Mouse (Mus musculus) adrenal gland, postnatal 36 days (tissue): ENCODE measurements around the gene Prdm10. TPM values are rescaled to one million over a fixed set of nuclear protein-coding genes. Genes with fewer than 3 reads are reported as not detected.

Source experiments
- DNase-seq, 2 experiments: peaks; one replicate each; pipeline ENCODE4 v3.0.0; 2021; ENCODE audit warnings: mixed read lengths in 1 of 2
- long read RNA-seq, 2 experiments: library from polyadenylated mRNA; stranded (forward); transcript quantifications; one replicate each; pipeline ENCODE4 v2.0.0; 2021; ENCODE audit warnings: borderline sequencing depth in 2 of 2
- total RNA-seq, 2 experiments: library from RNA; stranded (reverse); gene quantifications; 2 replicates each; pipeline ENCODE4 v1.2.3; 2021

Gene Prdm10
- total RNA-seq, result 1 to 10 TPM; 9.1 to 9.7 TPM
- long read RNA-seq, experiment 1, partial matches to known transcripts, result 2 of 9 reads
- long read RNA-seq, experiment 1, other reads (novel, unspliced or antisense), result 7 of 9 reads
- long read RNA-seq, experiment 2, partial matches to known transcripts, result 0 of 5 reads
- long read RNA-seq, experiment 2, other reads (novel, unspliced or antisense), result 5 of 5 reads

DNA sequence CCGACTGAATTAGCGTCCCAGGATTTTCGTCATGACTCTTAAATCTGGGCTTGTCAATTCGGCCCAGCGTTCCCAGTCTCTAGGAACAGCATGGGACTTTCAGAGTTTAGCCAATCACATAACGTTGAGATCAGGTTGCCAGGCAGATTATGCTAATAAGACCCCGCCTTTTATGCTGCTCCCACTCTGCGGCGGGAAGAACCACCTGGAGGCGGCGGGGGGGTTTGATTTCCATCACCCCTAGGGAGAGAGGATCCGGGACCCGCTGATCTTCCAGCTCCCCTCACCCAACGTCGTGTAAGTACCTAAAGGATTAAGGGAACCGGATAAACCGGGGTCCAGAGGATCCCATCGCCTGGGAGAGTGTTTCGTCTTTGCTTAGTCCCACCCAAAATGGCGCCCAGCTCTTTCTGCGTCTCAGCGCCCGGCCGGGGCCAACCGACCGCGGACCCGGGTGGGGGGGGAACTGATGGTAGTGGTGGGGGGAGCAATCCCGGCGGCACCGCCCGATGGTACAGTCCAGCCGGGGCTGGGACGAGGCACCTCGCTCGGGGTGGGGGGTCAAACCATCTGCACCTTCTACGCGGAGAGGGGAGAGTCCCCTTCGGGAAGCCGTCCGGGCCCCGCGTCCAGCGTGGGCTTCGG is at the start of gene Prdm10:
Gene Prdm10 (plus strand): TSS at position 173 of the 645 bp plus-strand sequence.
- peak; percentile 96 to 97 for DNase-seq

DNA sequence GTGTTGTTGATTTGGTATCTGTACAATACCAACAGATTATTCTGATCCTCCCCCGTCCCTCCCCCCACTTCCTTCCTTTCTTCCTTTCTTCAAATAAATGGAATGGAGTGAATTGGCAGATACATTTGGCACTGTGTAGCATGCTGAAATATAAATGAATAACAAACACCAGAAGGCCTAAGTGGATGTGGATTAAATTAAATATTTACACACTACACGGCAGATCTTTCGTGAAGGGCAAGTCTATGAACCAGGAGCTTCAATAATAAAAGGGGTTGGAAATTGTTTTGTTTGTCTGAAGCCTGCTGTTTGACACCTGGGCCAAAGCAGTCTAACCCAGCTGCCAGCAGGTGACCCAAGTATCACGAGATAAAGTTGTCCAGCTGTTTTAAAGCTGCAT is 45.3 kb upstream of the Prdm10 start:
- no peak for DNase-seq

DNA sequence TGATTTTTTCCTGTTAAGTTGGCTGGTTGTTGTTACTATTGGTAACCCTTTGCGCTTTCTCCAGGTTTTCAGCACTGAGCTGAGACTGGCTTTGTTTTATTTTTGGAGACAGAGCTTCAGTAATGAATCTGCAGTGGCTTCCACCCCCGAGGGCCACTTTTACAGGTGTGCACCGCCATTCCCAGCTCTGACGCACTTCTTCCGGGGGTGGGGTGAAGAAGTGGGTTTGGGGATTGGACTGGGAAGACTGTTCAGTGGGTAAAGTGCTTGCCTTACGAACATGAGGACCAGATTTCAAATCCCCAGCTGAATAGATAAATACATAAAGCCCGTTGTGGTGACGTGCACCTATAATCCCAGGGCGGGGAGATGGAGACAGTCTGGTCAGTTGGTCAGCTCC is 44.8 kb upstream of the Prdm10 start:
- no peak for DNase-seq

DNA sequence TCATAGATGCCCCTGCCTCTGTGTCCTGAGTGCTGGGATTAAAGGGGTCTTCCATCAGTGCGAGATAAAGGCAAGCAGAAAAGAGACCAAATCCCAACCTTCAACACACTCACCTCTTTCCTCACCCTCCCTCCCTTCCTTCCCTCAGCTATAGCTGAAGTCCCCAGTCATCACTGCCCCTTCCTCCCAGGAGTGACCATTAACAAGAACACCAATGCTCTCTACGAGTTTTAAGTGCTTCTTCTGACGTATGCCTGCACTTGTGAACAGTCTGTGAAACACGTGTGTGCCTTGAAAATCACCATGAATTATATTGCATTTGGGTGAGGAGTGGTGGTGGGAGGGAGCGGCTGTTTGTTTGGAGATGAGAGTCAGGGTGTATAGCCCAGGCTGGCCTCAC is 44.3 kb upstream of the Prdm10 start:
- no peak for DNase-seq

DNA sequence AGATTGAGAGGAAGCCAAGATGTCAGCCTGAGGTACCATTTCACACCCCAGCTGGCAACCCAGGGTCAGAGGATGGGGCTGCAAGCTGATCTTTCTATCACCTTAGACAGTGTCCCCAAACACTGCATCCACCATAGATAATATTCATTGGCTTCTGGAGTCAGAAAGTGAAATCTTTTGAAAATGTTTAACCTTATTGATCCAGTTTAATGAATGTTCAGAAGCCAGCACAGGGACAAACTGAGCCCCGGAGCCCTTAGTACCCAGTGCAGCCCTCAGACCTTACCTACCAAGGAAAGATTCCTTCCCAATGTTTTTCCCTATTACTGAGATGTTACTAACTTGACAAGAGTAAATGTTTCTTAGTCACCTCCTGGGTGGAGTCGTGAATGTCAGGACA is 41.8 kb upstream of the Prdm10 start:
- no peak for DNase-seq

DNA sequence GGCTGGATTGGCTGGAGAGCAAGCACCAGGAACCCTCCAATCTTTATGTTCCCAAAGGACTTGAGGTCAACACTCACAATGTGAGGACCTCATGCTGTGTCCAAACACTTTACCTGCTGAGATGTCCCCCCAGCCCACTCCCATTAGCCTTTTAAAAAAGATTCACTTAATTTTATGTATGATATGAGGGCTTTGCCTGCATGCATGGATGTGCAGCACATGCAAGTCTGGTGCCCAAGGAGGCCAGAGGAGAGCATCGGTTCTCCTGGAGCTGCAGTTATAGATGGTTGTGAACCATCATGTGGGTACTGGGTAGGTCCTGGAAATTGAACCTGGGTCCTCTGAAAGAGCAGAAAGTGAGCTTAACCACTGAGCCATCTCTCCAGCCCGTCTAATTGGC is 40.8 kb upstream of the Prdm10 start:
- DNase-seq, result no peak

DNA sequence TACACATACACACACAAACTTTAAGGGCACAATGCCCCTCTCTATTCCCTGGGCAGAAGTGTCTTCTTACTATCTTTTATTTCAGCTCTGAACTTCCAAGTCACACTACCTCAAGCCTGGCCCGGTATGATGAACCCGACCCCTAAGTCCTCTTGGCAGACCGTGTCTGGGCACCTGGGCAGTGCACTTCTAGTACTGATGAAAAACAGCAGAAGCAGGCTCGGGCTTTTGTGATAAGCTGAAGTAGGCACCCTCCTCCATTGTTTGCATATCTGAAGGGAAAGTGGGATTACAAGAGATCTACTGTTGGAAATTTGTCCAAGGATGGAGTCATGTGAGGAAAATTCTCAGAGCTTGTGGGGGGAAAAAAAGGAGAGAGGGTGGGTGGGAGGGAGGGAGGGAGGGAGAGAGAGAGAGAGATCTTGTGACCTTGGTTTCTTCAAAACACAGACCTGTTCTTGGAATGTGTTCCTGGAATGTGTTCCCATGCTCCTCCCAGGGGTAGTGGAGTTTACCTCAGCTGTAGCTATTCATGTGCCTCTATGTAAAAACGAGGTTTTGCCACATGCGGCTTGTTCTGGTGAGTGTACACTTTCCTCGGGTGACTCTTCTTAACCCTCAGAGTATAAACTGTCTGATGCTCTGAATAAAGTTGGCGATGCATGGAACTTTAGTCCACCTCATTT is 39.7 kb upstream of the Prdm10 start:
- no peak for DNase-seq

DNA sequence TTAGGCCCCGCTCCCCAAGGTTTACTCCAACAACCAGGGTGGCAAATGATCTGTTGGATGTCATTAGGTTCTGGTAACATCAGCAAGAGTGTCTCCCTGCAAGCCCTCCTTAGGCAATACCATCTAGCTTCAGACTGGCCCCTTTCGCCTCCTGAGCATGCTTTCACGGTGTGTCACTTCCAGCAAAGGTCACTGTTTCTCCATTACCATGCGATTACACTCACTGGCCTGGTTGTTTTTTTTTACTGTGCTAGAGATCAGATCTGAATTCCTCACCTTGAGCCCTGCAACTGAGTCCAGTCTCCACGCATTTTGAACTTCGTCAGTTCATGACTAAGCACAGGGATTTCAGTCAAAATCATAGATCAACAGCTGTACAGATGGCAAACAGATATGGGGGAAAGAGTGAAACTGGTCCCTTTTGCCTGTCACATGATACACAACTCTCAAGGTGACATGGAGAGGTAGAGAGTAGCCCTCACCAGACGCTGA is 39.1 kb upstream of the Prdm10 start:
- peak; percentile 37 to 52 for DNase-seq

DNA sequence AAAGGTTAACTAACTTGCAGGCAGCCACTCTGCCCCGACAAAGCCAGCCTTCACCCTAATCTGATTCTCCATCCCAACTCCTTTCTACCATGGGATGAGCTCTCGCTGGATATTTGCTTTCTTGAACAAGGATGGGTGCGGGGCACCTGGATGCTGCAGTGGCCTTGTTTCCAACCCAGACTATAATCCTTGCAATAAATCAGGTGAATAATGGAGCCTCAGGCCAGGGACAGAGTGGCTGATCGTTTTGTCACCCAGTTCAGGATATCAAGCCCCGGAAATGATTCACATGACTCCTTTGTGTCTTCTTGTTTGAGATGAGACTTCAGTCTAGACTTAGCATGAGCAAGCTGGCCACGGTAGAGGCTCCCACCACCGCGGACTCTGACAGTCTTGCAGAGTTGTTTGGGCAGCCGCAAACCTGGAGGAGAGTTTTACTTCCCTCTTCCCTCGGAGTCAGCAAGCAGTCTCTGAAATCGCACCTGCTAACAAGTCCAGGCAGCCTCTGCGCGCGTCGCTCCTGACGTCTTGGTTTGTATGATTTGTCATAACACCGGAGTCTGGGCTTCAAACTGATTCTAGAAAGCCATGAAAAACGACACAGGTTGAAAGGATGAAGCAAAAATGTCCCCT is 36.9 kb upstream of the Prdm10 start:
- peak; percentile 38 to 49 for DNase-seq

DNA sequence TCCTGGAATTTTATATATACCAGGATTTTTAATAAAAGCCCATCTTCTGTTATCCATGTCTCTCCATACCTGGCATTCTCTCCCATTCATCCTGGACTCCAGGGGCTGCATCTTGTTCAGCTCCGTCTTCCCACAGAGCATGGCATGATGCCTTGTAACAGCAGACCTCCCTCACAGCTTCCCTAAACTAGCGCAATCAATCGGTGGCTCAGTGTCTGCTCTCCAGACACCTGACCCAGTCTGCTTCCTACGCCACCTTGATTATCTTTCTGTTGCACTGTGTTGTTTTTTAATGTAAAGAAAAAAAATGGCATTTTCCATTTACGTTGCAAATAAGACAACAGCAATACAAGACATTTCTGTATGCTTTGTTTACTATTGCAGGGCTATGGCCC is 36.4 kb upstream of the Prdm10 start:
- no peak for DNase-seq

DNA sequence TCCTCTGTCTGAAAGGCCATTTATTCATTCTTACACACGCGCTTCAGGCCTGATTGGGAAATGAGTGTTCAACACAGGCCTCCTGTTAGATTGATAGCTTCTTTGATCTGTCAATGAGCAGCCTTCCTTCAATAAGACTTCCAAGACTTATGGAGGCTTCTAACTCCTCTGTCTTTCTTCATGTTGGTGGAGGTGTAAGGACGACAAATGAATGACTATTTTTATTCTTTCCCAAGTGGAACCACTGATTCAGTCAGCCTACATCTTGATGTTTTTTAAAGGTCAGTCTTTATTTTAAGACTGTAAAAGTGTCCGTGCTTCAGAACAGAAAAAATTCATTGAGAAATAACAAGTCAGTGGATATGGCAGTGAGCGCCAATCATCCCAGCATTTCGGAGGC is 35.3 kb upstream of the Prdm10 start:
- no peak for DNase-seq

DNA sequence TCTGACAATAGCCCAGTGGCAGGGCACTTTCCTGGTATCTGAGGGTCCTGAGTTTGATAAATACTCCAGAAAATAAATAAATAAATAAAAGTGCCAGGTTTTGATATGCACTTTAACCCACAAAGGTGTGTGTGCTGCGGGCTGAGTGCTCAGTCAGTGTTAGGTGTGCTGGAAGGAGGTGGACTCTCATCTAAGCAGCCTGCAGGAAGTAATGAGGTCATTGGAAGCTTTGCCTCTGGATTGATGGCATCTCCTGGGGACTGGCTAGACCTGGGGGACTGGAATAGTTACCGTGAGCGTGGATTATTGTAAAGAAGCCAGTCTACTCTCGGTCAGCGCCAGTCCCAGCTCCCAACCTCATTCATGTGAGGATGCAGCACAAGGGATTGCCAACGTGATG is 33.9 kb upstream of the Prdm10 start:
- DNase-seq, result no peak

DNA sequence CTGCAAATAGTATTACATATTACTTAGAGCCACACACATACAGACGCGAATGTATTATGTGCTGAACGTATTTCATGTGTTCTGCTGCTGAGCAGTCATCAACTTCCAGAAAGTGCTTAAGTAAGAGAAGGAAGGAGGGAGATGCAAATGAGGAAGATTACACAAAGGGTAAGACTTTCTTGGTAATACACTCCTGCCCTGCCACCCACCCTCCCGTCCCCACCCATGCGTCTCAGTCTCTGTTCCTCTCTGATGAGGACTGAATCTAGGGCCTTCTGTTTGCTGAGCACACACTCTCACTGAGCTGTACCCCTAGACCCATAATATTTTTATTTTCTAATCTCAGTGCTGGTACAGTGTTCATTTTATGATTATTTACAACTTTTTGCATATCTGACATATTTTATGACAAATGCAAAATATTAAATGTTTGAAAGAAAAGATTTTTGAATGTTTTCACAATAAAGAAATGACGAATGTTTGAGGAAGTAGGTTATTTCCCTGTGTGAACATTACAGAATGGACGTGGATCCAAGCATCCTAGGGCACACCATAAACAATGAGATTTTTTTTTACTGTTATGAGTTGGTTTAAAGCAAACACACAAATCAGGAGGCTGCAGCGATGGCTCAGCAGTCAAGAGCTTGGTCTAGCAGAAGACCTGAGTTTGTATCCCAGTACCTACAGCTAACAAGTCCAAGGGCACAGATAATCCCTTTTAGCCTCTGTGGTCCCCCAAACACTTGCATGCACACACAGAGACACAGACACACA is 32.7 kb upstream of the Prdm10 start:
- no peak for DNase-seq

DNA sequence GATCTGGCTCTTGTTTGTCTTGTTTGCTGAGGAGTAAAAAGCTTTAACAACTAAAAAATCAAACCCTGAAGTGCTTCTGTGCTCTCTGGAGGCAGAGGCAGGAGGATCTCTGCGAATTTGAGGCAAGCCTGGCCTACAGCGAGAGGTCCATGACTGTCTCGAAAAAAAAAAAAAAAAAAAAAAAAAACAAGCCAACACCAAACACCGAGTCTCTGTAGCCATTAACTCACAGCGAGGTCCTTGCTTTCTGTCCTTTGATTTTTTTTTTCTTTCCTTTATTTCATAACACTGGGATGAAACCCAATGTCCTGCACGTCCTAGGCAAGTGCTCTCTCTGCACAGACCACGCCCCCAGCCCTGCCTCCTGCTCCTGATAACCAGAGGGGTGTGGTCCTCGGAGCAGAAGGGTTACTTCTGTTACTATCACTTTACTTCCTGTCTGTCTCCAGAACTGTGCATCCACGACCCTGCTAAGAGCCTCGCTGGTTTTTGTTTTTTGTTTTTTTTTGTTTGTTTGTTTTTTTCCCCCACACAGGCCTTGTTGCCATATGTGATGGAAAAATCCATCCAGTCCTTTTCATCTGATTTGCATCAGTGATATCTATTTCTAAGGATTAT is 28.0 kb upstream of the Prdm10 start:
- DNase-seq, result peak; percentile 84 to 85

DNA sequence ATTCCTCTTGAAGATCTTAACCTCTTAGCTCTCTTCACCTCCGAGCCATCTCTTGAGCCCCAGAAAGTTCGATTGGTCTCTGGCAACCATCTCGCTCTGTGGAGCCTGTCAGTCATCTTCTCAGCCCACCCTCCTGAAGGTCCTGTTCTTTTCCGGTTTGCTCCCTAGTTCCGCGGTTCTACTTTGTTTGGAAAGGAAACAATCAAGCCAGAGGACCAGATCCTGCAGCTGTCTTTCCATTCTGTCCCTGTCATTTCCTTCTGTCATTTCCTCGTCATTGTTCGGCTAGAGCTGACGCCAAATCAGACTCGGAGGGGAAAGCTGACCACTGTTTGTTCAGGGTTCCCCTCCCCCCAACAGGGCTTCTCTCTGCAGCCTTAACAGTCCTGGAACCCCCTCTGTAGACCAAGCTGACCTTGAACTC is 27.0 kb upstream of the Prdm10 start:
- DNase-seq, result peak in 1 of 2 experiments; percentile 36

DNA sequence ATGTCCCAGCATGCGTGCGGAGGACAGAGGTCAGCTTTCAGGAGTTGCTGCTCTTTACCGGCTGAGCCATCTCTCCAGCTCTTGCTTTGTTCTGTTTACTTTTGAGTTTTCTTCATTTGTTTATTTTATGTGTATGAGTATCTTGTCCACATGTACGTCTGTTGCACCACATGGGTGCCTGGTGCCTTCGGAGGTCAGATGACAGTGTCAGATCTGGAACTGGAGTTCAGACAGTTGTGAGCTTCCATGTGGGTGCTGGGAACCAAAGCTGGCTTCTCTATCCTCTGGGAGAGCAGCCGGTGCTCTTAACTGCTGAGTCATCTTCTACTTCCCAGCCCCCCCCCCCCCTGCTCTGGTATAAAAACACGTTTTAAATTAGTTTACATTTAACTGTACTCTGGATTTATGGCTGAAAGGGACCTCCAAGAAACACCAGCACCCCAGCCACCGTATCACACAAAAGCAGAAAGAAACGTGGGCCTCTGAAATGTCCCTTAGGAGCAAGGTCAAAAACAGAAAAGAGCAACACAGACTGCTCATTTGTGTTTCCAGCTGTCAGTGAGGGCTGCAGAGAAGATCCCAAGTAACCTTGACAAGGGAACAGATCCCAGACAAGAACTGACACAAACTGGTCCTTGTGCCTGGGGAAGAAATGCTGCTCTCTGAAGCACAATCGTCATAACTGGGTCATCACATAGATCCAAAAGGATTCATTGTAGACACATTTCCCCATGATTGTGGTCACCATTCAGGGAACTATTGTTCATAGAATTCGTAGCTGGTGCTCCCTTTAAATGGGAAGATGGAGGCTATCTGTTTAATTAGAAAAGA is 26.3 kb upstream of the Prdm10 start:
- DNase-seq, result peak in 1 of 2 experiments; percentile 42

DNA sequence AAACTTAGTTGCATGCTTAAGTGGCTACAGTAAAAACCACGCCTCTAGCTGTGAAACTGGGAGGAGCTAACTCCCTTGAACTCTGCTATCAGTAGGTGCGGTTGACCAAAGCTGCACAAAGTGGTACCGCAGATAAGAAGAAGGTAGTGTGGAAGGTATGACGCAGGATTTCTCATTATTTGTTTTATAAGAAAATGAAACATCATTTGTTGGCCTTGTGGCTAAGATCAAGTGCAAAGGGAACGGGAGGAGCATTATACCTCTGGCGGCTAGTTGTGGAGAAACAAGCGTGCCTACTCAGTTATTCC is 25.7 kb upstream of the Prdm10 start:
- no peak for DNase-seq

DNA sequence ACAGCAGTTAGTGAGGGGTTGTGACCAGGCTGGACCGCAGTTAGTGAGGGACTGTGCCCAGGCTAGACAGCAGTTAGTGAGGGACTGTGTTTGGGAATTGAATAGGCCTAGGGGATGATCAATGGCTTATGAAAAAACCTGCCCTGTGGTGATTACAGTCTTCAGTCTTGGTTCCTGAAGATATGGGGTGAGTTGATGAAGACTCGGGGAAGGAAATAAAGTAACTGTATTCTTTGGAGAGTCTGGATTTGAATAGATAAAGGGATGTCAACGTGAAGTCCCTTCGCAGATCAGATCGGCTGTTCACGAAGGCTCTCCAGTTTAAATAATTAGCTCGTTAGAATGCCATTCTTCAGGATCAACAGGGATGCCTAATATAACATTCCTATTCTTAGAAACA is 24.4 kb upstream of the Prdm10 start:
- DNase-seq, result no peak

DNA sequence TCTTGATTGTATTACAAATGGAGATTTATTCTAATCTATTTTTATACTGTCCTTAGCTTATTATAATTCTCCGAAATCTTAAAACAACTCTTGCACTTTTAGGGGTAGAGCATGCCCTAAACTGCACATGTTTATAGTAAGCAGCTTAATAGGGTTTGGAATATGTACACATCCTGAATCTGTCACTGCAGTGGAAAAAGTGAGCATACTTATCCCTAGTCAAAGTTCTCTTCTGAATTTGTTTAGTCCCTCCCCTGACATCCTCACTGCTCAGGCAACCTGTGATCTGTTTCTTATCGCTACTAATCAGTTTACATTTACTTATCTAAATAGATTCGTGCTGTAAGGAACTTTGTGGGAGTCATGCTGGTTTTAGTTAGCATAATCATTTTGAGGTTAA is 22.1 kb upstream of the Prdm10 start:
- no peak for DNase-seq

DNA sequence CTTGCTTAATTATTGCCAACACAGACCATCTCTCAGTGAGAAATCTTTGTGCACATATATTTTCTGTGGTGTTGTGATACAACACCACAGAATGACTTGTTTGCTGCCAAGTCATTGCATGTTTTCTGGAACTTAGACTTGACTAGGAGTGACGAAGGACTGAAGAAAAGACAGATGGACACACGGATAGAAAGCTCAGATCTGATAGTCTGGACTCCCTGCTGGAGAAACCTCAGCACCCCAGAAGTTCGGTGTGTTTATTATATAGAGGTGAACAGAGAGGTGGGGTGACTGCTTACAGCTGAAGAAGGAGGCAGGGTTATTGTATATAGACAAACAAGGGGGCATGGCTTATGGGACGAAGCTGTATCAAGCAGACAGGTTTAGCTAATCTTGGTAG is 20.1 kb upstream of the Prdm10 start:
- DNase-seq, result no peak
